Mouse (Mus musculus): ENCODE measurements around the gene Olfr345. TPM values are rescaled to one million over a fixed set of nuclear protein-coding genes. Genes with fewer than 3 reads are reported as not detected.

Gene Olfr345
- not detected in 2 replicates for polyA plus RNA-seq (2015; fragmentation: Nextera tagmentation; extraction: Ambion mirVana)

DNA sequence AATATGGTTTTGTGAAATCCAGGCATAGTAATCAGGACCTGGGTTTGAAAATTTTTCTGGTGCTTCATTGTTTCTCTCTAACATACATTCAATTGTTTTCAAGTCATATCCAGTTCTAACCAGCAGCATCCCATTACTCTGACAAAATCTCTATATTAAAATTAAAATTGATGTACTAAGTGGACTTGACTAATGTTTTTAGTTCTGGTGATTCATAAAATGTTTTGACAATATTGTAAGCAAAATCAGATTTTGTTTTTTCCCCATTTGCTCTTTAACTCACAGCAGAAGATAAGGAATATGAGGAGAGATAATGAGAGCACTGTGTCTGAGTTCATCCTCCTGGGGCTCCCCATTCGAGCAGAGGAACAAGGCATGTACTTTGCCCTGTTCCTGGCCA, at the start of gene Olfr345:
Gene Olfr345 (plus strand): TSS at position 301 of the 400 bp plus-strand sequence.
- Histone ChIP-seq H3K27ac (ENCODE audit: low read length) (no peak within 1 kb of the TSS), H3K9ac (ENCODE audit: low read depth, low read length) (no peak within 1 kb of the TSS), H3K4me2 (ENCODE audit: low read length) (no peak within 1 kb of the TSS), H3K4me3 (ENCODE audit: low read depth, low read length) (no peak within 1 kb of the TSS), H3K4me1 (ENCODE audit: control insufficient read depth, insufficient read depth, low read length) (no peaks in the 10 kb centered on the region), H3K27me3 (ENCODE audit: control insufficient read depth, insufficient read depth, low read depth, low read length) (no peaks in the 10 kb centered on the region), H3K9me3 (replicated peaks; ENCODE audit: control insufficient read depth, low read length, poor library complexity, severe bottlenecking) (peaks cover 8% of the 10 kb centered on the region; the same call in 1 of the 2 replicates), H3K36me3 (ENCODE audit: control insufficient read depth, insufficient read depth, low read length) (no peaks in the 10 kb centered on the region)
- ATAC-seq, result no peak
- 67% methylated on average over 1 of the region's 1 CpGs for WGBS

DNA sequence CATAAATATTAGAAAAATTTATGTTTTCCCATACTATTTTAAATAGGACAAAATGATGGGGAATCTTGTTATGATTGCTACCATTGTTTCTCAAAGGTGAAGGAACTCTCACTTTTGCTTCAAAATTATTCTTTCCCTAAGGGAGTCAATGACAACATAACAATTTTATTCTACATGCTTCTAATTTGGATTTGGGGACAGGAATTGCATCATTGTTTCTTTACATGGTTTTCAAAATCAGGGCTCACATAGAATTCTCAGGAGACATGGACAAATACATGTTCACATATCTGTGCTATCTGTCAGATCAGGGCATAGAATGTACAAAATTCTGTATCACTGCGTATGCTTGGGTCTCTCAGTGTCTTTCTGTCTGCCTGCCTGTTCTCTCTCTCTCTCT, 45.6 kb downstream of the Olfr345 start, which contains the start of gene Olfr346:
Gene Olfr346 (plus strand): TSS at position 301 of the 400 bp plus-strand sequence.
- peaks cover 7% of the 10 kb centered on the region; the same call in 1 of the 2 replicates for H3K9me3 ChIP-seq (replicated peaks; ENCODE audit: control insufficient read depth, low read length, poor library complexity, severe bottlenecking)
- no peak within 1 kb of the TSS for H3K4me3 ChIP-seq (ENCODE audit: low read depth, low read length)
- no peak within 1 kb of the TSS for H3K9ac ChIP-seq (ENCODE audit: low read depth, low read length)
- ATAC-seq, result no peak
- H3K4me1 ChIP-seq (ENCODE audit: control insufficient read depth, insufficient read depth, low read length), result no peaks in the 10 kb centered on the region
- H3K27ac ChIP-seq (ENCODE audit: low read length), result no peak within 1 kb of the TSS
- no peaks in the 10 kb centered on the region for H3K27me3 ChIP-seq (ENCODE audit: control insufficient read depth, insufficient read depth, low read depth, low read length)
- H3K36me3 ChIP-seq (ENCODE audit: control insufficient read depth, insufficient read depth, low read length), result no peaks in the 10 kb centered on the region
- H3K4me2 ChIP-seq (ENCODE audit: low read length), result no peak within 1 kb of the TSS
- WGBS, result 95% methylated on average over 1 of the region's 1 CpGs

Other genes with a start within 250 kb of the Olfr345 start
- not detected in 2 replicates for gene Olfr339, start 221.1 kb upstream of the Olfr345 start, polyA plus RNA-seq (2015; fragmentation: Nextera tagmentation; extraction: Ambion mirVana)
- gene Olfr340, start 187.5 kb upstream of the Olfr345 start, polyA plus RNA-seq (2015; fragmentation: Nextera tagmentation; extraction: Ambion mirVana), result not detected in 2 replicates
- not detected in 2 replicates for gene Olfr341, start 157.6 kb upstream of the Olfr345 start, polyA plus RNA-seq (2015; fragmentation: Nextera tagmentation; extraction: Ambion mirVana)
- gene Olfr342, start 115.0 kb upstream of the Olfr345 start, polyA plus RNA-seq (2015; fragmentation: Nextera tagmentation; extraction: Ambion mirVana), result not detected in 2 replicates
- gene Olfr344, start 73.4 kb upstream of the Olfr345 start, polyA plus RNA-seq (2015; fragmentation: Nextera tagmentation; extraction: Ambion mirVana), result not detected in 2 replicates
- not detected in 2 replicates for gene Olfr346, start 45.7 kb downstream of the Olfr345 start, polyA plus RNA-seq (2015; fragmentation: Nextera tagmentation; extraction: Ambion mirVana)
- gene Olfr347, start 91.9 kb downstream of the Olfr345 start, polyA plus RNA-seq (2015; fragmentation: Nextera tagmentation; extraction: Ambion mirVana), result not detected in 2 replicates
- not detected in 2 replicates for gene Olfr348, start 144.2 kb downstream of the Olfr345 start, polyA plus RNA-seq (2015; fragmentation: Nextera tagmentation; extraction: Ambion mirVana)
- not detected in 2 replicates for gene Olfr50, start 150.5 kb downstream of the Olfr345 start, polyA plus RNA-seq (2015; fragmentation: Nextera tagmentation; extraction: Ambion mirVana)
- gene Olfr3, start 177.0 kb downstream of the Olfr345 start, polyA plus RNA-seq (2015; fragmentation: Nextera tagmentation; extraction: Ambion mirVana), result not detected in 2 replicates
- not detected in 2 replicates for gene Olfr350, start 206.3 kb downstream of the Olfr345 start, polyA plus RNA-seq (2015; fragmentation: Nextera tagmentation; extraction: Ambion mirVana)
- not detected in 2 replicates for gene Olfr351, start 222.6 kb downstream of the Olfr345 start, polyA plus RNA-seq (2015; fragmentation: Nextera tagmentation; extraction: Ambion mirVana)
- not detected in 2 replicates for gene Olfr352, start 228.4 kb downstream of the Olfr345 start, polyA plus RNA-seq (2015; fragmentation: Nextera tagmentation; extraction: Ambion mirVana)

All from midbrain, embryonic 16.5 days (tissue).